Mouse (Mus musculus): Measurements from ENCODE around the gene Ccer2. TPM values are rescaled to one million over a fixed set of nuclear protein-coding genes. Genes with fewer than 3 reads are reported as not detected.

Gene Ccer2
- 0.26 and 0.58 TPM in 2 replicates for polyA plus RNA-seq (2015; fragmentation: Nextera tagmentation; extraction: Ambion mirVana)

DNA sequence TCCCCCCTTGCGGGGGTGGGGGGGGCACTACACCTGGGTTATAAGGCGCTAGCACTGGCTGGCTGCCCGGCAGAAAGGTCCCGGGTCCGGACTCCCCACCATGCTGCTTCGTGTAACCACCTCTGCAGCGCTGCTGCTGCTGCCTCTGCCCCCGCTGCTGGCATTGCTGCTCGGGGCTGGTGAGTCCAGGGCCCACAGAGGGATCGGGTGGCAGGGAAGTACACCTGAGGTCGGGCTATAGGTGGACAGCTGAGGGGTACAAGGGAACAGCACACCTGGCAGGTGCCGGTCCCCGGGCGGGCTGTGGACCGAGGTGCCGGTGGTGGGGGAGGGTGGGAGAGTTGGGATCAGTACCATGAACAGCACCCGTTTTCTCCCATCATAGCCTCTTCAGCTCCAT lies at the start of gene Ccer2:
TSS of gene Ccer2 (plus strand) at position 96 of the 400 bp plus-strand sequence.
- Histone ChIP-seq H3K9me3 (no peaks in the 10 kb centered on the region), H3K4me3 (replicated peaks) (0 out of 2 replicates have a peak within 1 kb of the TSS, but pooled peaks have one; percentile 6), H3K4me2 (replicated peaks) (peak within 1 kb of the TSS; percentile 42), H3K27me3 (peaks cover 12% of the 10 kb centered on the region), H3K36me3 (peaks cover 46% of the 10 kb centered on the region), H3K4me1 (replicated peaks) (peaks cover 8% of the 10 kb centered on the region; the same call in 1 of the 2 replicates), H3K27ac (no peak within 1 kb of the TSS), H3K9ac (replicated peaks) (peak within 1 kb of the TSS; percentile 46)
- ATAC-seq = peak; percentile 38; the same call in 1 of the 2 replicates
- WGBS = 4% methylated on average over 17 of the region's 17 CpGs

DNA sequence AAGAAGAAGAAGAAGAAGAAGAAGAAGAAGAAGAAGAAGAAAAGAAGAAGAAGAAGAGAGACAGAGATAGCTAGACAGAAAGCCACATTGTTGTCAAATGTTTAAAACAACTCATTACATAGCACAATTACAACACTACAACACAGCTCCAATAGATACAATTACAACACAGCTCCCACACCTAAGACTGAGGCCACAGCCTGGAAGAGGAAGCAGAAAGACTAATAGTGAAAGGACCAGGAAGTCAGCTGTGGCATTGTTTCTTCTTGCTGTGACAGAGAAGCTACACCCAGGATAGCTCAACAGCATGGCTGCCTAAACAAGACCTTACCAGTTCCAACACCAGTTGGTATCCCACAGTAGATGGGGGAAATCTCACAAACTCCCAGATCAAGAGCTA lies 46.5 kb upstream of the Ccer2 start:
- no peaks in the 10 kb centered on the region for H3K27me3 ChIP-seq
- no peak for ATAC-seq
- H3K9ac ChIP-seq (replicated peaks) = no peak overlapping the region
- H3K4me2 ChIP-seq (replicated peaks) = no peak overlapping the region
- no peak overlapping the region for H3K27ac ChIP-seq
- H3K4me3 ChIP-seq (replicated peaks) = no peak overlapping the region
- no peaks in the 10 kb centered on the region for H3K36me3 ChIP-seq
- H3K9me3 ChIP-seq = no peaks in the 10 kb centered on the region
- H3K4me1 ChIP-seq (replicated peaks) = no peaks in the 10 kb centered on the region

DNA sequence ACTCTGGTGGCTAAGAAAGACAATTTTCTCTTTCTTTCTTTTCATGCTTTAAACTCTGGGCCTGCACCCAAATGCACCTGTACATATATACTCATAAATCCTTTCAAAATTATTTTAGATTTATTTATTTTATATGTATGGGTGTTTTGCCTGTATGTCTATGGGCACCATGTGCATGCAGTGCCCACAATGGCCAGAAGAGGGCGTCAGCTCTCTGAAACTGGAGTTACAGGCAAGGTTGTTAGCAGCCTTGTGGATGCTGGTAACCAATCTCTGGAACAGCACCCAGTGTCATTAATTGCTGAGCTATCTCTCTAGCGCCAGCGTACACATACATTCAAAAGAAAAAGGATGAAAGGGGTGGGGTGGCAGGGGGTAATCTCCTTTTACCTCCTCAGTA lies 45.0 kb upstream of the Ccer2 start:
- no peaks in the 10 kb centered on the region for H3K36me3 ChIP-seq
- H3K9ac ChIP-seq (replicated peaks) = no peak overlapping the region
- no peaks in the 10 kb centered on the region for H3K9me3 ChIP-seq
- WGBS = 69% methylated on average over 3 of the region's 3 CpGs
- H3K4me1 ChIP-seq (replicated peaks) = 0 out of 2 replicates have a peak, but pooled peaks cover under 1% of the 10 kb centered on the region
- 0 out of 2 replicates have a peak, but pooled peaks cover 5% of the 10 kb centered on the region for H3K27me3 ChIP-seq
- H3K27ac ChIP-seq = no peak overlapping the region
- no peak for ATAC-seq
- no peak overlapping the region for H3K4me3 ChIP-seq (replicated peaks)
- H3K4me2 ChIP-seq (replicated peaks) = no peak overlapping the region

DNA sequence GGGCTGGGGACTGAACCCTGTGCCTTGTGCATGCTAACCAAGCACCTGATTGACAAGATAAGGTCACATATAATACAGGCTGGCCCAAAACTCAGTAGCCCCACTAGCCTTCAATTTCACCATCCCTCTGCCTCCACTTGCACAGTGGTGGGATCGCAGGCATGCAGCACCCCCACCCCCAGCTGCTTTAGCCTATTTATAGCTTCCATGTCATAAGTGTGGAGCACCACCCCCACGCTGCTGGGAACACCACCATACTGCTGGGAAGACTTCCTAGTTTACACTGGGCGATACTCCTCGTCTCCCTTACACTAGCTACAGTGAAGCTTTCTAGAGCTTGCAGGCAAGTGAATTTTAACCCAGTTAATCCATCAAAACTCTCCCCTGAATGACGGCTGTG lies 41.3 kb upstream of the Ccer2 start:
- H3K36me3 ChIP-seq = no peaks in the 10 kb centered on the region
- 85% methylated on average over 5 of the region's 5 CpGs for WGBS
- H3K9ac ChIP-seq (replicated peaks) = no peak overlapping the region
- H3K27ac ChIP-seq = no peak overlapping the region
- no peak overlapping the region for H3K4me3 ChIP-seq (replicated peaks)
- no peak overlapping the region for H3K4me2 ChIP-seq (replicated peaks)
- H3K9me3 ChIP-seq = no peaks in the 10 kb centered on the region
- 0 out of 2 replicates have a peak, but pooled peaks cover 9% of the 10 kb centered on the region for H3K27me3 ChIP-seq
- peaks cover 10% of the 10 kb centered on the region; the same call in 1 of the 2 replicates for H3K4me1 ChIP-seq (replicated peaks)
- ATAC-seq = no peak

DNA sequence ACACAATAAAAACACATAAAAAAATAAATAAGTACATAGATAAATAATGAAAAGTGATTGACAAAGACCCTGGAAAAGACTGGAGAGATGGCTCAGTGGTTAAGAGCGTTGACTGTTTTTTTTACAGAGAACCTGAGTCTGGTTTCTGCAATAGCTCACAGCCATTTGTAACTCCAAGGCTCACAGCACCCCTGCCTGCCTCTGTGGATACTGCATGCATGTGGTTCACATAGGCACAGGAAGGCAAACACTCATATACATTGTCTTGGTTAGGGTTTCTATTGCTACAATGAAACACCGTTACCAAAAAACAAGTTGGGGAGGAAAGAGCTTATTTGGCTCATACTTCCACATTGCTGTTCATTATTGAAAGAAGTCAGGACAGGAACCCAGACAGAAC lies 40.4 kb upstream of the Ccer2 start:
- 96% methylated on average over 2 of the region's 2 CpGs for WGBS
- Histone ChIP-seq H3K9me3 (no peaks in the 10 kb centered on the region), H3K36me3 (no peaks in the 10 kb centered on the region), H3K27ac (no peak overlapping the region), H3K9ac (replicated peaks) (no peak overlapping the region), H3K4me2 (replicated peaks) (no peak overlapping the region), H3K4me3 (replicated peaks) (no peak overlapping the region), H3K4me1 (replicated peaks) (peaks cover 10% of the 10 kb centered on the region; the same call in 1 of the 2 replicates), H3K27me3 (0 out of 2 replicates have a peak, but pooled peaks cover 9% of the 10 kb centered on the region)
- no peak for ATAC-seq

DNA sequence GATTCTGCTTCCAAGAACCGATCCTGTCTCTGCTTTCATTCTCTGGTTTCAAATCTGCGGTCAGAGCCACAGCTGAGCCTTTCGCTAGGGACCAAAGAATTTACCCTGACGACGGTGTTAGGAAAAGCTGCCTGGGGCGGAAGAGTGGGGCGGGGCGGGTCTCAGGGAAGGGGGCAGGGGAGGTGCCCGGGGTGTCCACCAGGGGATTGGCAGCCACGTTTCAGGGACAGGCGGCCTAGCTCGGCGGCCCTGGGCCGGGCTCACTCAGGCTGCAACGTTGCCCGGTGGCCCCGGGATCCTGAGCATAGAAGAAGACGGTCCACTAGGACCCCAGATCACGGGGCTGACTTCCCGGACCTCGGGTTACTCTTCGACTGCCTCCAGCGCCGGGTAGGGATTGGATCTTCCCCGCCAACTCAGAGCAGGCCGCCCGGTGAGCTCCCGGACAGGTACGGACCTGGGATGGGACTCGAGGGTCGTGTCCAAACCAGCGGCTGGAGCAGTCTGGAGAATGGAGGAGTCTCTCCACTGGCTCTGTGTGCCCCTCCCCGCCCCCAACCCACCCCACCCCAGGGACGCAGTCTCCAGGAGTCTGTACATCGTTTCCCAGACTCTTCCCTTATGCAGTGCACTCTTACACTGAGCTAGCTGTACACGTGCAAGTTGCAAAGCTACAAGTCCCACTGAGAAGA lies 39.2 kb upstream of the Ccer2 start, which contains the start of gene Fbxo17:
TSS of gene Fbxo17 (plus strand) at position 215 of the 692 bp plus-strand sequence.
- ATAC-seq = peak; percentile 88
- H3K27me3 ChIP-seq = 0 out of 2 replicates have a peak, but pooled peaks cover 9% of the 10 kb centered on the region
- peak within 1 kb of the TSS; percentile 63 for H3K9ac ChIP-seq (replicated peaks)
- WGBS = 3% methylated on average over 35 of the region's 36 CpGs
- no peak within 1 kb of the TSS for H3K27ac ChIP-seq
- H3K4me2 ChIP-seq (replicated peaks) = peak within 1 kb of the TSS; percentile 67
- H3K9me3 ChIP-seq = no peaks in the 10 kb centered on the region
- no peaks in the 10 kb centered on the region for H3K36me3 ChIP-seq
- peak within 1 kb of the TSS; percentile 43 for H3K4me3 ChIP-seq (replicated peaks)
- peaks cover 10% of the 10 kb centered on the region; the same call in 1 of the 2 replicates for H3K4me1 ChIP-seq (replicated peaks)

DNA sequence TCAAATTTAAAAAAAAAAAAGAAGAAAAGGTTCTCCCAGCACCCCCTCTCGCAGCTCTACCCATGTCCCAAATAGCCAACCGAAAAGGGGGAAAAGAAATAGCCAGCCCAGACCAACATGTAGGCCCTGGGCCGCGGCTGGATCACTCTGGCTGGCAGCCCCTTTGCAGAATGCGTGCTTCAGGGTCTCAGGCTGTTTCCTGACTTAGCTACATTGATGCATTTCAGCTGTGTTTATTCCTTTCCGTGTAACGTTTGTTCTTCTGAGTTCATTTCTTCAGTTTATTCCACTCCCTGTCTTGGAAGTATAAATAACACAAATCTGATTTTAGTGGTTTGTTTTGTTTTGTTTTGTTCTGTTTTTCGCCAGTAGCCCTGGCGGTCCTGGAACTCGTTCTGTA lies 38.2 kb upstream of the Ccer2 start:
- no peaks in the 10 kb centered on the region for H3K9me3 ChIP-seq
- no peak overlapping the region for H3K27ac ChIP-seq
- no peak overlapping the region for H3K4me3 ChIP-seq (replicated peaks)
- peaks cover 10% of the 10 kb centered on the region; the same call in 1 of the 2 replicates for H3K4me1 ChIP-seq (replicated peaks)
- ATAC-seq = no peak
- H3K4me2 ChIP-seq (replicated peaks) = no peak overlapping the region
- WGBS = 89% methylated on average over 10 of the region's 10 CpGs
- H3K27me3 ChIP-seq = 0 out of 2 replicates have a peak, but pooled peaks cover 9% of the 10 kb centered on the region
- H3K36me3 ChIP-seq = no peaks in the 10 kb centered on the region
- H3K9ac ChIP-seq (replicated peaks) = no peak overlapping the region

DNA sequence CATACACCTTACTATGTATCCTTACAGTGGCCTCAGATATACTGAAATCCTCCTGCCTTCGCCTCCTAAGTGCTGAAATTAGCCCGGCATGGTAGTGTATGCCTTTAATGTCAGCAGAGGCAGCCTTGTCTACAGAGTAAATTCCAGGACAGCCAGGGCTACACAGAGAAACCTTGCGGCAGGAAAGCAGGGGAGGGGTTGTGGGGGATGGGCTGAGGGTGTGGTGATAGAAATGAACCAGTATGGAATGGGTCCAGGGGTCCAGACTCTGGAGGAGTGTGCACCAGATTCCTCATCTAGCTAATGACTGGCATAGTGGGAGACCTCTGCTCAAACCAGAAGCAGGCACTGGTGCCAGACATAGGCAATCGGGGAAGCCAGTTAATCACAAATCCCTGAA lies 36.8 kb upstream of the Ccer2 start:
- Histone ChIP-seq H3K4me1 (replicated peaks) (peaks cover 10% of the 10 kb centered on the region; the same call in 1 of the 2 replicates), H3K27ac (no peak overlapping the region)
- 73% methylated on average over 4 of the region's 4 CpGs for WGBS

DNA sequence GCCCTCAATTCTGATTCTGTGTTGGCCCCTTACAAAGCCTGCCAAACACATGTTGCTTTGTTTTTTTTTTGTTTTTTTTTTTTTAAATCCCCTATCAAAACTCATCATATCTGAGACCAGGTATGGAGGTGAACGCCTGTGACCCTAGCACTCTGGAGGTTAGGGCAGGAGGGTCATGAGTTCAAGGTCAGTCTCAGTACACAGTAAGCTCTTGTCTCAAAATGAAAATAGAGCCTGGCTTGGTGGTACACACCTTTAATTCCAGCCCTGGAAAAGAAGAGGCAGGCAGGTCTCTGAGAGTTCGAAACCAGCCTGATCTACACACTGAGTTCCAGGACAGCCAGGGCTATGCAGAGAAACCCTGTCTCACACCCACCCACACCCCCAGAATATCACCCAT lies 36.3 kb upstream of the Ccer2 start:
- no peak overlapping the region for H3K27ac ChIP-seq
- H3K36me3 ChIP-seq = no peaks in the 10 kb centered on the region
- H3K9me3 ChIP-seq = no peaks in the 10 kb centered on the region
- WGBS = 90% methylated on average over 2 of the region's 2 CpGs
- no peak overlapping the region for H3K9ac ChIP-seq (replicated peaks)
- H3K4me3 ChIP-seq (replicated peaks) = no peak overlapping the region
- H3K4me2 ChIP-seq (replicated peaks) = no peak overlapping the region
- ATAC-seq = no peak
- 0 out of 2 replicates have a peak, but pooled peaks cover 9% of the 10 kb centered on the region for H3K27me3 ChIP-seq
- peaks cover 10% of the 10 kb centered on the region; the same call in 1 of the 2 replicates for H3K4me1 ChIP-seq (replicated peaks)

More for the DNA sequence above, 36.8 kb upstream of the Ccer2 start:
- no peak overlapping the region for H3K4me3 ChIP-seq (replicated peaks)
- no peaks in the 10 kb centered on the region for H3K9me3 ChIP-seq
- H3K9ac ChIP-seq (replicated peaks) = no peak overlapping the region
- 0 out of 2 replicates have a peak, but pooled peaks cover 9% of the 10 kb centered on the region for H3K27me3 ChIP-seq
- ATAC-seq = no peak
- no peak overlapping the region for H3K4me2 ChIP-seq (replicated peaks)
- no peaks in the 10 kb centered on the region for H3K36me3 ChIP-seq

DNA sequence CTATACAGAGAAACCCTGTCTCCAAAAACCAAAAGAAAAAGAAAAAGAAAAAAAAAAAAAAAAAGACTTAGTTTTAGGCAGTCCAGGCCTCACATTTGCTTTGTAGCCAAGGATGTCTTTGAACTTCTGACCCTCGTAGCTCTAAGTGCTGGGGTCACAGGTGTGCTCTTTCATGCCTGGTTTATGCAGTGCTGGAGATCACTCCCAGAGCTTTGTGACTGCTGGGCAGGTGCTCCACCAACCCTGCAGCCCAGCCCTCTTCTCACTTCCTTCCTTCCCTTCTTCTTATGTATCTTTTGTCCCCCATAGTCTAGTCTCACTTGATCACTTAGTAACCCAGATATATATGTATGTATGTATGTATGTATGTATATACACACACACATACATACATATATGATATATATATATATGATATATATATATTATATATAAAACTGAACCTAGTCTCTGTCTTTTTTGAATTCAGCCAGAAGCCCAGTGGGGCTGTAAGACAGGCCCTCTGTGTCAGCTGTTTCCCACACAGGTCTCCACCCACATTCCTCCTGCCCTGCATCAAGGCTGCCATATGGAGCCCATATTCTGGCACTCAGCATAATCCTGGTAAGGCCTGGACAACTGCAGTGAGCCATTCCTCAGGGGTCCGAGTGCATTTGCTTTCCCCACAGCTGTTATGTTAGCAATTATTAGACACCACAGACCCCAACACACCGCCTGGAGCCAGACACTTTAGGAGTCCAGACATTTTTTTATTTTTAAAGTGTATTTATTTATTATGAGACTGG lies 35.0 kb upstream of the Ccer2 start:
- H3K27me3 ChIP-seq = 0 out of 2 replicates have a peak, but pooled peaks cover 4% of the 10 kb centered on the region
- H3K4me2 ChIP-seq (replicated peaks) = no peak overlapping the region
- H3K4me1 ChIP-seq (replicated peaks) = peaks cover 10% of the 10 kb centered on the region; the same call in 1 of the 2 replicates
- no peaks in the 10 kb centered on the region for H3K9me3 ChIP-seq
- H3K9ac ChIP-seq (replicated peaks) = no peak overlapping the region
- H3K27ac ChIP-seq = no peak overlapping the region
- WGBS = 81% methylated on average over 3 of the region's 3 CpGs
- H3K36me3 ChIP-seq = no peaks in the 10 kb centered on the region
- ATAC-seq = no peak
- no peak overlapping the region for H3K4me3 ChIP-seq (replicated peaks)

DNA sequence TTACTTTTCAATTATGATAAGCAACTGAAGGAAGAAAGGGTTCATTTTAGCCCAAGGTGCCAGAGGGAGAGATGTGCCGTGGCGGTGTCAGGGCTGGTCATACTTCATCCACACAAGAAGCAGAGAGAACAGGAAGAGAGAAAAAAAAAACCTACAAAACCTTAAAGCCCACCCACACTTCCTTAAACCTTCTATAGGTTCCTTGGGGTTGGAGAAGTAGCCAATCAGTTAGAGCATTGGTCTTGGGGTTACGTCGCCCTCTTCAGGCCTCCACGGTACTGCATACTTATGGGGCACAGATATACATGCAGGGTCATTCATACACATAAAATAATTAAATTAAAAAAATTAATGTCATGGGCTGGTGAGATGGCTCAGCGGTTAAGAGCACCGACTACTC lies 33.9 kb upstream of the Ccer2 start:
- H3K36me3 ChIP-seq = no peaks in the 10 kb centered on the region
- 94% methylated on average over 7 of the region's 7 CpGs for WGBS
- H3K27me3 ChIP-seq = 0 out of 2 replicates have a peak, but pooled peaks cover 4% of the 10 kb centered on the region
- no peak overlapping the region for H3K4me2 ChIP-seq (replicated peaks)
- H3K4me1 ChIP-seq (replicated peaks) = 0 out of 2 replicates have a peak, but pooled peaks cover 4% of the 10 kb centered on the region
- no peak for ATAC-seq
- H3K4me3 ChIP-seq (replicated peaks) = no peak overlapping the region
- H3K9ac ChIP-seq (replicated peaks) = no peak overlapping the region
- no peaks in the 10 kb centered on the region for H3K9me3 ChIP-seq
- no peak overlapping the region for H3K27ac ChIP-seq

DNA sequence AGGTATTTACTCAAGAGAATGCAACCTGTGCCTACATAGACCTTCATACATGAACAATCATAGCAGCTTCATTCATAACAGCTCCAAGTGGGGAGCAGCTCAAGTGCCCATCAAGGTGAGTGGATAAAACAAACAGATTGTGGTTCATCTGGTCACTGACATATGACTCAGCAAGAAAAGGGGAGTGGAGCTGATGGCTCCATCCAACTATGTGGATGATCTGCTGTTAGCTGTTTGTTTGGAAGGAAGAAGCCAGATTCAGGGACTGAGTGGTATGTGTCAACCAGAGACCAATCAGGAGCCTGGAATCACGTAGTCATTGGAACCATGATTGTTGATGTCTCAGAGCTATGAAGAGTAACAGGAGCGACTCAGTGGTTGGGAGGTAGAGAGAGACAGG lies 31.4 kb upstream of the Ccer2 start:
- Histone ChIP-seq H3K9me3 (no peaks in the 10 kb centered on the region), H3K4me2 (replicated peaks) (no peak overlapping the region), H3K27me3 (no peaks in the 10 kb centered on the region), H3K9ac (replicated peaks) (no peak overlapping the region), H3K4me1 (replicated peaks) (0 out of 2 replicates have a peak, but pooled peaks cover 4% of the 10 kb centered on the region), H3K36me3 (no peaks in the 10 kb centered on the region), H3K27ac (no peak overlapping the region), H3K4me3 (replicated peaks) (no peak overlapping the region)
- 93% methylated on average over 2 of the region's 2 CpGs for WGBS
- ATAC-seq = no peak

Data from midbrain, embryonic 13.5 days (tissue).